Mouse (Mus musculus): ENCODE measurements around the gene Apold1. TPM values are rescaled to one million over a fixed set of nuclear protein-coding genes. Genes with fewer than 3 reads are reported as not detected.

Gene Apold1
- polyA plus RNA-seq, 1 experiment from 2014 or later, result 3.8 TPM

- H3K9ac ChIP-seq (replicated peaks; ENCODE audit: low read depth, low read length), result no peak overlapping the region
- H3K27ac ChIP-seq (ENCODE audit: low read depth, low read length), result no peak overlapping the region
- H3K4me2 ChIP-seq (ENCODE audit: low read depth, low read length), result no peak overlapping the region
- H3K4me3 ChIP-seq (ENCODE audit: low read depth, low read length), result no peak overlapping the region
- no peaks in the 10 kb centered on the region for H3K4me1 ChIP-seq (ENCODE audit: control insufficient read depth, insufficient read depth, low read length)
- WGBS, result 93% methylated on average over 6 of the region's 6 CpGs
- no peaks in the 10 kb centered on the region for H3K36me3 ChIP-seq (ENCODE audit: control insufficient read depth, insufficient read depth, low read length)
- H3K9me3 ChIP-seq (ENCODE audit: control insufficient read depth, low read length), result no peaks in the 10 kb centered on the region
- H3K27me3 ChIP-seq (ENCODE audit: control insufficient read depth, insufficient read depth, low read length), result no peaks in the 10 kb centered on the region
- ATAC-seq (ENCODE audit: low read depth), result no peak
Observed at GRCm38 (mm10) chr6:134990674-134991073, 9.2 kb downstream of the Apold1 start.

- 79% methylated on average over 12 of the region's 12 CpGs for WGBS
- H3K4me2 ChIP-seq (ENCODE audit: low read depth, low read length), result no peak overlapping the region
Observed at GRCm38 (mm10) chr6:134994031-134994651, 12.6 kb downstream of the Apold1 start.

GRCm38 (mm10) chr6:134994985-134995384 is 13.5 kb downstream of the Apold1 start:
- Histone ChIP-seq H3K9me3 (ENCODE audit: control insufficient read depth, low read length) (no peaks in the 10 kb centered on the region), H3K4me1 (ENCODE audit: control insufficient read depth, insufficient read depth, low read length) (no peaks in the 10 kb centered on the region), H3K4me3 (ENCODE audit: low read depth, low read length) (no peak overlapping the region), H3K9ac (replicated peaks; ENCODE audit: low read depth, low read length) (no peak overlapping the region), H3K27ac (ENCODE audit: low read depth, low read length) (no peak overlapping the region), H3K4me2 (ENCODE audit: low read depth, low read length) (no peak overlapping the region), H3K36me3 (ENCODE audit: control insufficient read depth, insufficient read depth, low read length) (no peaks in the 10 kb centered on the region), H3K27me3 (ENCODE audit: control insufficient read depth, insufficient read depth, low read length) (no peaks in the 10 kb centered on the region)
- 89% methylated on average over 8 of the region's 8 CpGs for WGBS
- ATAC-seq (ENCODE audit: low read depth), result no peak; the same call in 1 of the 2 replicates

More at GRCm38 (mm10) chr6:134994031-134994651, 12.6 kb downstream of the Apold1 start:
- Histone ChIP-seq H3K9me3 (ENCODE audit: control insufficient read depth, low read length) (no peaks in the 10 kb centered on the region), H3K27ac (ENCODE audit: low read depth, low read length) (no peak overlapping the region), H3K9ac (replicated peaks; ENCODE audit: low read depth, low read length) (no peak overlapping the region), H3K27me3 (ENCODE audit: control insufficient read depth, insufficient read depth, low read length) (no peaks in the 10 kb centered on the region), H3K4me3 (ENCODE audit: low read depth, low read length) (no peak overlapping the region), H3K36me3 (ENCODE audit: control insufficient read depth, insufficient read depth, low read length) (no peaks in the 10 kb centered on the region), H3K4me1 (ENCODE audit: control insufficient read depth, insufficient read depth, low read length) (no peaks in the 10 kb centered on the region)
- ATAC-seq (ENCODE audit: low read depth), result no peak

- Histone ChIP-seq H3K4me1 (ENCODE audit: control insufficient read depth, insufficient read depth, low read length) (no peaks in the 10 kb centered on the region), H3K4me3 (ENCODE audit: low read depth, low read length) (no peak overlapping the region), H3K9me3 (ENCODE audit: control insufficient read depth, low read length) (no peaks in the 10 kb centered on the region), H3K36me3 (ENCODE audit: control insufficient read depth, insufficient read depth, low read length) (no peaks in the 10 kb centered on the region), H3K9ac (replicated peaks; ENCODE audit: low read depth, low read length) (no peak overlapping the region), H3K27ac (ENCODE audit: low read depth, low read length) (no peak overlapping the region), H3K4me2 (ENCODE audit: low read depth, low read length) (no peak overlapping the region), H3K27me3 (ENCODE audit: control insufficient read depth, insufficient read depth, low read length) (no peaks in the 10 kb centered on the region)
- WGBS, result 85% methylated on average over 2 of the region's 2 CpGs
- ATAC-seq (ENCODE audit: low read depth), result no peak
Observed at GRCm38 (mm10) chr6:134996918-134997317, 15.4 kb downstream of the Apold1 start.

- Histone ChIP-seq H3K9ac (replicated peaks; ENCODE audit: low read depth, low read length) (no peak overlapping the region), H3K9me3 (ENCODE audit: control insufficient read depth, low read length) (no peaks in the 10 kb centered on the region), H3K27ac (ENCODE audit: low read depth, low read length) (no peak overlapping the region), H3K4me1 (ENCODE audit: control insufficient read depth, insufficient read depth, low read length) (no peaks in the 10 kb centered on the region), H3K4me2 (ENCODE audit: low read depth, low read length) (no peak overlapping the region), H3K27me3 (ENCODE audit: control insufficient read depth, insufficient read depth, low read length) (no peaks in the 10 kb centered on the region), H3K4me3 (ENCODE audit: low read depth, low read length) (no peak overlapping the region), H3K36me3 (ENCODE audit: control insufficient read depth, insufficient read depth, low read length) (no peaks in the 10 kb centered on the region)
- no peak for ATAC-seq (ENCODE audit: low read depth)
- WGBS, result 89% methylated on average over 8 of the region's 8 CpGs
Observed at GRCm38 (mm10) chr6:134998076-134998475, 16.6 kb downstream of the Apold1 start.

- no peak overlapping the region for H3K4me2 ChIP-seq (ENCODE audit: low read depth, low read length)
- no peaks in the 10 kb centered on the region for H3K27me3 ChIP-seq (ENCODE audit: control insufficient read depth, insufficient read depth, low read length)
- no peak overlapping the region for H3K9ac ChIP-seq (replicated peaks; ENCODE audit: low read depth, low read length)
- no peak overlapping the region for H3K4me3 ChIP-seq (ENCODE audit: low read depth, low read length)
- H3K4me1 ChIP-seq (ENCODE audit: control insufficient read depth, insufficient read depth, low read length), result no peaks in the 10 kb centered on the region
- 82% methylated on average over 3 of the region's 3 CpGs for WGBS
- ATAC-seq (ENCODE audit: low read depth), result no peak
- H3K9me3 ChIP-seq (ENCODE audit: control insufficient read depth, low read length), result no peaks in the 10 kb centered on the region
- no peaks in the 10 kb centered on the region for H3K36me3 ChIP-seq (ENCODE audit: control insufficient read depth, insufficient read depth, low read length)
- H3K27ac ChIP-seq (ENCODE audit: low read depth, low read length), result no peak overlapping the region
Observed at GRCm38 (mm10) chr6:134998781-134999180, 17.3 kb downstream of the Apold1 start.

GRCm38 (mm10) chr6:135000272-135000671 is 18.8 kb downstream of the Apold1 start:
- WGBS, result 77% methylated on average over 4 of the region's 4 CpGs
- H3K4me3 ChIP-seq (ENCODE audit: low read depth, low read length), result no peak overlapping the region
- H3K4me2 ChIP-seq (ENCODE audit: low read depth, low read length), result no peak overlapping the region
- ATAC-seq (ENCODE audit: low read depth), result no peak
- H3K27ac ChIP-seq (ENCODE audit: low read depth, low read length), result no peak overlapping the region
- H3K4me1 ChIP-seq (ENCODE audit: control insufficient read depth, insufficient read depth, low read length), result no peaks in the 10 kb centered on the region
- H3K9me3 ChIP-seq (ENCODE audit: control insufficient read depth, low read length), result no peaks in the 10 kb centered on the region
- no peak overlapping the region for H3K9ac ChIP-seq (replicated peaks; ENCODE audit: low read depth, low read length)
- H3K36me3 ChIP-seq (ENCODE audit: control insufficient read depth, insufficient read depth, low read length), result no peaks in the 10 kb centered on the region
- H3K27me3 ChIP-seq (ENCODE audit: control insufficient read depth, insufficient read depth, low read length), result no peaks in the 10 kb centered on the region

GRCm38 (mm10) chr6:135001991-135002390 is 20.5 kb downstream of the Apold1 start:
- WGBS, result 88% methylated on average over 4 of the region's 4 CpGs
- H3K4me3 ChIP-seq (ENCODE audit: low read depth, low read length), result no peak overlapping the region

GRCm38 (mm10) chr6:135006372-135006771 is 24.9 kb downstream of the Apold1 start:
- H3K9me3 ChIP-seq (ENCODE audit: control insufficient read depth, low read length), result no peaks in the 10 kb centered on the region
- H3K4me1 ChIP-seq (ENCODE audit: control insufficient read depth, insufficient read depth, low read length), result no peaks in the 10 kb centered on the region
- no peaks in the 10 kb centered on the region for H3K36me3 ChIP-seq (ENCODE audit: control insufficient read depth, insufficient read depth, low read length)
- no peaks in the 10 kb centered on the region for H3K27me3 ChIP-seq (ENCODE audit: control insufficient read depth, insufficient read depth, low read length)
- H3K4me3 ChIP-seq (ENCODE audit: low read depth, low read length), result no peak overlapping the region
- no peak for ATAC-seq (ENCODE audit: low read depth)
- H3K27ac ChIP-seq (ENCODE audit: low read depth, low read length), result no peak overlapping the region
- no peak overlapping the region for H3K4me2 ChIP-seq (ENCODE audit: low read depth, low read length)
- no peak overlapping the region for H3K9ac ChIP-seq (replicated peaks; ENCODE audit: low read depth, low read length)
- 91% methylated on average over 4 of the region's 4 CpGs for WGBS

More at GRCm38 (mm10) chr6:135001991-135002390, 20.5 kb downstream of the Apold1 start:
- Histone ChIP-seq H3K9ac (replicated peaks; ENCODE audit: low read depth, low read length) (no peak overlapping the region), H3K4me2 (ENCODE audit: low read depth, low read length) (no peak overlapping the region), H3K27me3 (ENCODE audit: control insufficient read depth, insufficient read depth, low read length) (no peaks in the 10 kb centered on the region), H3K9me3 (ENCODE audit: control insufficient read depth, low read length) (no peaks in the 10 kb centered on the region), H3K36me3 (ENCODE audit: control insufficient read depth, insufficient read depth, low read length) (no peaks in the 10 kb centered on the region), H3K4me1 (ENCODE audit: control insufficient read depth, insufficient read depth, low read length) (no peaks in the 10 kb centered on the region), H3K27ac (ENCODE audit: low read depth, low read length) (no peak overlapping the region)
- no peak for ATAC-seq (ENCODE audit: low read depth)
